Mouse (Mus musculus) mouse embryonic stem cell (cell line): ENCODE results near the gene Pigp.
"Not testable (repeated sequence)": the region's sequence is repeated elsewhere in the genome, so short reads cannot be mapped to it uniquely, and the experiment has no call there.

Experiments
- in situ Hi-C, 2 experiments: fragments of 300-500 bp; cut with MboI; formaldehyde crosslinking; loops; 1 replicate in 1 of 2; 3 replicates in 1 of 2; pipeline ENCODE4 v1.14.3; 2019 to 2020; ENCODE audit warnings: low sequenced_read_pairs in 2 of 2, low pct_unique_long_range_greater_than_20kb in 1 of 2, mixed read lengths in 1 of 2; ENCODE audit not compliant: unreplicated experiment in 1 of 2

Gene Pigp

DNA sequence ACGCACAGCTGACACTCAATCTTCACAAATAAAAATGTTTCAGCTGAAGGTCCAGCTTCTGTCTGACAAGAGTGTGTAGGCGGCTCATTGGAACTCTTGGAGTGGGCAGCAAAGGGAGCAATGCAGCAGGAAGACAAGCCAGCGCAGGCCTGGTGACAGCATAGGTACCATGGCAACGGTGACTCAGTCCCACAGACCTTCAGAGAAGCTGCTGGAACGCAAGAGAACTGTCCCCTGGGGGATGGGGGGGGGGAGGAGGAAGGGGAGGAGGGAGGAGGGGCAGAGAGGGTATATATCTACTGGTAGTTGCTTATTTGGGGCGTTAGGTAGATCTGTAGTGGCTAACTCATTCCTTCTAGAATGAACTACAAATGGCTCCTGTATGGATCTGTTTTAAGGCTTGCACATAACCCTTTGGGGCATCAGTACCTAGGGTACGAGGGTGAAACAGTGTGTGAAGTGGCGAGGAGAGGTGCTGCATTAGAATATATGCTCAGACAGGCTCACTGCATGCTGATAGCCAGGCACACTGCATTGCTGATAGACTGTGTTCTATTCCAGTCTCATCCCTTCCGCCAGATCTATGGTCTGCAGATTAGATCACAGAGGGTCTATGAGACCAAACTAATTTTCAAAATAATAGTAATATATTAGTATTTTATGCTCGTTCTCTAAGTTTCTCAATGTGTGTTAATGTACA lies 9.3 kb downstream of the Pigp start:
- in situ Hi-C loops, result no loop called here

DNA sequence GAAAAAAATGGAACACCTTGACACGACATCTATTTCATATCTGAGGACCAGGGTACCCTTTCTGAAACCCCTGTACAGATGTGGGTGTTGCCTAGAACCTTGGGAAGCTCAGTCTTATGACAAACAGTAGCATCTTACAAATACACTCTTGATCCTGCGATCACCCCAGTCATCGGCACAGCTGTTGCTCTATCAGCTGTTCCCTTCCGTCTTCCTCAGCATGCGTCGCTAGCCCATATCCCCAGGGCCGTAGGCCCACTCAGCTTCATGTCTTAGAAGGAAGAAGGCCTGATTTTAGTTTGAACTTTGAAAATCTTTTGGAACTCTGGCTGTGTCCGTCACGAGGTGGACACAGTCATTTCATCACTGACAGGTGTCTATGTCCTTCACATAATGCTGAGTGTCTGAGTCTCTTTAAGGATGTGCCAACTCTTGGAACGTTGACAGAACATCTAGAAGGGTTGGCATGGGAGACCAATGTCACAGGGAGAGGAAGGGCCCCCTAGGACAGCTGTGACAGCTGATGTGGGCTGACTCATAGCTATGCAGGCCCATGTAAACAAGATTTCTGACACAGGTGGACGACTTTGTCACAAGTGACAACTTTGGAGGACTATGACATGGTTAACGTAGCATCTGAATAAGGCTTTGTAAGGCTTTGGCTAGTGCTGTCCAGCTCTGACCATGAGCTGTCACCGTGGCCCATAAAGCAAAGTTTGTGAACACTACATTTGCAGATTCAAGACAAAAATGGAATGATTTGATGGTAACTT lies 10.9 kb downstream of the Pigp start:
- in situ Hi-C loops, result no loop called here

DNA sequence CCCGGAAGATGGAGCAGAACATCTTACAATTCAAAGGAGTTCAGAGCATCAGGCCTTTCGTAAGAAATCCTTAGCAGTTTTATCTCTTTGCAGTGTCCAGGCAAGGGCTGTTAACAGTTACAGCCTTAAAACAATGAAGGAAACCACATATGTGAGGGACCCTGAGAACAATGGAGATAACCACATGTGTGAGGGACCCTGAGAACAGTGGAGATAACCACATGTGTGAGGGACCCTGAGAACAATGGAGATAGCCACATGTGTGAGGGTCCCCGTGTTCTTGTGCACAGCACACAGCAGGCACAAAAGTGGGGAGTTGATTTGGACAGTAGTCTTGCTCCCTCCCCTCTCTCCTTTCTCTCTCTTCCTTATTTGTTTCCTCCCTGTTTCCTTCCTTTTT lies 13.6 kb downstream of the Pigp start:
- in situ Hi-C loops, result no loop called here

DNA sequence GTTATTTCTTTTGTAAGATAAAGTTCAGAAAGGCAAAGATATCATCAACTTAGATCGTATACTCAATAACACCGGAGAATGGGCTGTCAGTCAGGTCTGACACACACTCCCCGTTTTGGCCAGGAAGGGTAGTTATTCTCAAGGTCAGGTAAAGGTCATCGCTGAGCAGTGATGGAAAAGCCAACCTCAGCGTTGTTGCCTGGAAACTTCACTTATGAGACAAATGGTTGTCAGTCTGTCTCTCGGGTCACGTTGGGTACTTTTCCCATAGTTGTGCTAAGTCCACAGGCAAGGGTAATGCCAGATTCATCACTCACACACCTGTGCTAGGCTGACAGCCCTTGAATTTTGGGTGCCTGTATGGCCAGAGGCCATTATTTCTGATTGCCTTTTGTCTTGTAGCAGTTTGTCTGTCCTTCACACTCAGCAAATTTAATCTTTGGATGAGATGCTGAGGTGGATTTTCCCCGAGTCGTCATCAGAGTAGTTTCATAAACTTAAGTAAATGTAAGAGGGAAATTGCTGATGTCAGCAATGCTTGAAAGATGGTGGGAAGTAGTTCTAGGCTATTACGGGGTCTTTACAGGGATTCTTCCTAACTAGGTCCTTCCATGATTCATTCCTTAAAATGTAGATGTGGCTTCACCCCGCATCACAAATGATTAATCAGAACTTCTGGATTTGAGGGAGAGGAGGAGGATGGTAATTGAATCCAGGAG lies 14.7 kb downstream of the Pigp start:
- in situ Hi-C loops, result no loop called here

DNA sequence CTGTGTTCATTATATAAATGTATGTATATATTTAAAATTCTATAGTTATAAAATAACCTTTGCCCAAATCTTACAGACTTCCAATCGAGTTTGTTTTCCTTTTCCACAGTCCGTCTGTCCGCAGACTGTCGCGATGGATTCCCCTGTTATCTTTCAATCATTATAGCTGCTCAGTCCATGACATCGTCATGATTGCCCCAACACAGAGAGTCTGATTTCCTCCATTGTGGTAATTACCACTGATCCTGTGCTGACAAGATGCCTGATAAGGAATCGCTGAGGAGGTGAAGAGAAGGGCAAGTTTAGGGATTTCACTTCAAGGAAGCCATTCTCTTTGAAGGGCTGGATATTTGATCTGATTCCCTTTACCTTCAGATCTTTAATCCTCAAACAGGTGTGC lies 15.6 kb downstream of the Pigp start:
- in situ Hi-C loops, result no loop called here

DNA sequence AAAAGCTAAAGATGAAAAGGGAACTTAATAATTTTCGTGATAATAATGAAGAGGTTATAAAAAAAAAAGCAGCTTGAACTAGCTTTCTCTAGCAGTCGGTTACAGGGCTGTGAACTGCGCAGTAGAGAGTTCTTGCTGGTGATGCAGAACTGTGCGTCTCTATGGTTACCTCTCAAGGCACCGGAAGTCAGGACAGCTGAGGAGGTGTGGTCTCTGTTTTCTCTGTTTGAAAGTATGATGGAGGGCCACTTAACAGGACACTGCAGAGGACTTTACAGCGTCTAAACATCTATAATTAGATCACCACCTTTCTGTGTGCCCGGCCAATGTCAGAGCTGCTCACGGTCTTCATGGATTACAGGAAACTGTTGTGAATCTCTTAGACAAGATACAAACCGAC lies 17.2 kb downstream of the Pigp start:
- in situ Hi-C loops, result no loop called here

DNA sequence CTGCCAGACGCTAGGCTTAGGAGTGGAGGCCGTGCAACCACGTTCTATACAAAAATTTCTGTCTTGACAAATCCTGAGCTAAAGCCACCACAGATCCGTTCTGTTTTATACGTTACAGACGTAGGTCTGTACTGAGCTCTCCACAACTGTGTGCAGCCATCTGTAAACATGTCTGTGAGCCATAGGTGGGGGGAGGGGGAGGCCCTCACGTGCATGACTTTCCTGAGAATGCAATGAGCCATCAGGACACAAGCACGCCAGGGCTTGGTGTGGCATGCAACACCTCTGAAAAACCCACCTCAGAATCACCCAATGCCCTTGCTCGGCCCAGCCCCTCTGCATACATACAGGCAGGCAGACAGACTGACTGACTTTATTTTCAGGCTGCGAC lies 21.4 kb downstream of the Pigp start:
- in situ Hi-C loops, result no loop called here

DNA sequence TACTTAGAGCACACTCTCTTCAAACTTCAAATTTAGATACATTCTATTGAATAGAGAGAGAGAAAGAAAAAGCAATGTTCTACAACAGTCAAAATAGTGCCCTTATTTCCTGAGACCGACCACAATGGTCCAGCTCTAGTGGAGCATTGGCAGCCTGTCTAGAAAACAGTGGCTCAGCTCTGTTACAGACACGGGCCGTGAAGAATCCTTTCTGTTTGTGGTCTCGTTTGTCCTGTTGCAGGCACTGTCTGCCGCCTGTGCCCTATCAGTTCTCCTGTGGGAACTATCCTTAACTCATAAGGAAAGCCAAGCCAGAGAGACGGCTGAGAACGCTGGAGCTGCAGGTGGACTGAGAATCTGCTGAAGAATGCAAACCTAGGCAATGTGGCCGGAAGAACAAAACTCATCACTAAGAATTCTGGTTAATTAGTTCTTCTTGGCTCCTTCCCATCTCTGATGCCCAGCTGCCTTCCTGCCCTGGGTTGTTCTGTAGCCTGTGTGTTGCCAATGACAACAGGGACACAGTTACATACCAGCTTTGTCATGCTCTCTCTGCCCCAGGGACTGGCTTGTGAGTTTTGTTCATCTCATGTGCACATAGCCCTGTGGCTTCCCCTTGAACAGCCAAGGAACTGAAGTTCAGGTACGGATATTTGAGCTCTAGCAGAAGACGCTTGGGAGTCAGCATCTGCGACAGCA lies 21.9 kb downstream of the Pigp start:
- in situ Hi-C loops, result no loop called here

DNA sequence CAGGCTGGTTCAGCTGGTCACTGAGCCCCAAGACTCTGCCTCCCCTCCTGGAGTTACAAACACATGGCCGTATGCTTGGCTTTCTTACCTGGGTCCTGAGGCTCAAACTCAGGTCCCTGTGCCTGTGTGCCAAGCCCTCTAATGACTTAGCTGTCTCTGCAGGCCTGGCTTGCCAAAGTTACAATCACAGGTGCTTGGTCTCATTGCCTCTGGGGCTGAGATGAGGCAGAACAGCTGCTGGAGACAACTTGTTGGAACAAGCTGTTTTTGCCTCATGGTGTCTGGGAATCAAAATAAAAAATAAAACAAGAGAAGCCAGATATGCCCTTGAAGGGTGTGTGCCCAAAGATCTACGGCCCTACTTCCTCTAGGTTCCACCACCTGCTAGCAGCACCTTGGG lies 22.9 kb downstream of the Pigp start:
- in situ Hi-C loops, result no loop called here

DNA sequence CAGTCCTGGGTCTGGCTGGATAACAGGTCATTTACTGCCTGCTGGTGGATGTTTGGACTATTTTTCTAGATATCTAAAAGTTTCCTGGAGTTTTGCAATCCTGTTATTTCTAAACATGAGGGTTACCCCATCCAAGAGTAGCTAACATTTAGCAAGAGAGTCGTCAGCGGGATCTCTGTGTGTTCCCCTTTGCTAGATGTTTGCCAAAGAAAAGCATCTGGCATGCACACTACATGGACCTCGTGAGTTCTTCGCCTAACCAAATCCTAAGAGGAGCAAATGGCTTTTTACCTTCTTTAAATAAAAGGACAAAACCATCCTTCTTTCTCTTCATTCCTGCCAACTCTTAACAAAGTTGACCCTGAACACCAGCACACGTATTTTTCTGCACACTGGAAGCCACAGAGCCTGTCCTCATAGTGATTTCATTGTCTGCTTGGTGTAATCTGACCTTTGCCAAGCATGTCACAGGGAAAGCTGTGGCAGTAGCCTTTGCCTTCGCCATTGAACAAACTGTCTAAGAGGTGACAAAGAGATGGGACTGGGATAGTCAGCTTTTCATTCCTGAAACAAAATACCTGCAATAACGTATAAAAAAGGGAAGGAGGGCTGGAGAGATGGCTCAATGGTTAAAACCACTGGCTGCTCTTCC lies 24.4 kb downstream of the Pigp start:
- in situ Hi-C loops, result no loop called here

DNA sequence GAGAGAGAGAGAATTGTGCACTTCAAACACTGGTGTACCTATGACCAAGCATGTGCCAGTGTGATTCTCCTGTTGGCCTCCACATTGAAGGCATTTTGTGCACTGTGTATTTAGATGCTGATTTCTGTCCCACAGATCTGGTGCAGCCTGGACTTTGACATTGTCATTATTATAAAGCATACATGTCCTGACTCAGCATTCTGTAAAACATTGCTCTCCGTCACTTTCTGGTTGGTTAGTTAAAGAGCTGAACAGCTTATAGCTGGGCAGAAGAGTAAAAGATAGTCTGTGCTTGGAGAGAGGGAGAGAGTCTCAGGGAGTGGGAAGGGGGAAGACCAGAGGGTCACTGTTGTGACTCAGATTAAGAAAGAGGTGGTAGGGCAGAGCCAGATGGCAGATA lies 25.9 kb downstream of the Pigp start:
- in situ Hi-C loops, result no loop called here

DNA sequence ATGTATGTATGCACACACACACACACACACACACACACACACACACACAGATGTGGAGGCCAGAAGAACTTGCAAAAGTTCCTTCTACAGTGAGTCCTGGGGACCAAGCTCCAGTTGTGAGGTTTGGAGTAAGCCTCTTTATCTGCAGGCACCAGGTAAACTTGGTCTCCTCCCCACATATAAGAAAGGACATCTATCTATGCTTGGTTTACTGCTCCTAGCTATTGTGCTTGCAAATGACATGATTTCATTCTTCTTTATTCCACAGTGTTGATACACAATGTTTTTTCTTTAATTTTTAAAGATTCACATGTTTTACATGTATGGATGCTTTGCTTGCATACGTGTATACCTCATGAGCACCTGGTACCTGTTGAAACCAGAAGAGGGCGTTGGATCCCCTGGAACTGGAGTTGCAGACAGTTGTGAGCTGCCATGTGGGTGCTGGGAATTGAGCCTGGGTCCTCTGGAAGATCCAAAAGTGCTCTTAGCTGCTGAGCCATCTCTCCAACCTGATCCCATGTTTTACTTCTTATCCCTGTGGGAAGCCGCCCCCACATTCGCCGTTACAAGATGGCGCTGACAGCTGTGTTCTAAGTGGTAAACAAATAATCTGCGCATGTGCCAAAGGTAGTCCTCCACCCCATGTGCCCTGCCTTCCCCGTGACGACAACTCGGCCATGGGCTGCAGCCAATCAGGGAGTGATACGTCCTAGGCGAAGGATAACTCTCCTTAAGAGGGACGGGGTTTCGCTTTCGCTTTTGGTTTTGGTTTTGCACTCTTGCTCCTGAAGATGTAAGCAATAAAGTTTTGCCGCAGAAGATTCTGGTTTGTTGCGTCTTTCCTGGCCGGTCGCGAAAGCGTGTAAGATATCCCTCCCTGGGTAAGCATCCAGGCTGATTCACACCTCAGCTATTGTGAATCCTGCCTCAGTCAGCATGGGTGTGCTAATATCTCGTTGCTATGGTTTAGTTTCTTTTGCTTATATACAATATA lies 32.2 kb downstream of the Pigp start:
- in situ Hi-C loops, result not testable (repeated sequence)

DNA sequence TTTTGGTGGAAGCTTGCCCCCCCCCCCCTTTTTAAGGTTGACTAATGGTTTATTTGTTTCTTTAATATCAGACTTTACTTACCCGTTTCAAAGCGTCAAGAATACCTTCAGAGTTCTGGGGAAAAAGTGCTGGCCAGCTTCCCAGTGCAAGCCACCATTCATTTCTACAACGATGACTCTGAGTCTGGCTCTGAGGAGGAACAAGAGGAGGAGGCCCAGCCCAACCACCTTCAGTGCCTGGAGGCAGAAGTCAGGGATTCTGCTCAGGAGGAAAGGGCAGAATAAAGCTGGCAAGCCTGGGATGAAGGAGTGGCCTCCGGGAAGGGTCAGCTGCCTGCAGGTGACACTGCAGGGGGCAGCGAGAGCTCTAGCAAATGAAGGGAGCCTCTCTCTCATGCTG lies 36.0 kb downstream of the Pigp start:
- in situ Hi-C loops, result no loop called here

DNA sequence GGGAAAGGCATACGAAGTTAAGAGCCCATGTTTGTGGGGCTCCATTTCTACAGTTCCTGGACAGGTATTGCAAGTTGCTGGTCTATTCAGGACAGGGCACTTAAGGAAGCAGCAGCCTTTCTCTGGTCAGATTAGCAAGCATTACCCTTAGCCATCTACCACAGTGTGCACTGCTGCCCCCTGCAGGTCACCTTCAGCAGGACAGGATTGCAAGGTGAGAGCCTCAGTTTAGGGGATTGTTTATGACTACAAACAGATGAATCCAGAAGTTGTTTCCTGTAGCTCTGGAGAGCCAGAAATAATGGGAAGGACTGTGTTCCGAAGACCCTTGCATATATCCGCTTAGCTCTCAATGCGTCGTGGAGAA lies 39.8 kb downstream of the Pigp start:
- in situ Hi-C loops, result no loop called here

DNA sequence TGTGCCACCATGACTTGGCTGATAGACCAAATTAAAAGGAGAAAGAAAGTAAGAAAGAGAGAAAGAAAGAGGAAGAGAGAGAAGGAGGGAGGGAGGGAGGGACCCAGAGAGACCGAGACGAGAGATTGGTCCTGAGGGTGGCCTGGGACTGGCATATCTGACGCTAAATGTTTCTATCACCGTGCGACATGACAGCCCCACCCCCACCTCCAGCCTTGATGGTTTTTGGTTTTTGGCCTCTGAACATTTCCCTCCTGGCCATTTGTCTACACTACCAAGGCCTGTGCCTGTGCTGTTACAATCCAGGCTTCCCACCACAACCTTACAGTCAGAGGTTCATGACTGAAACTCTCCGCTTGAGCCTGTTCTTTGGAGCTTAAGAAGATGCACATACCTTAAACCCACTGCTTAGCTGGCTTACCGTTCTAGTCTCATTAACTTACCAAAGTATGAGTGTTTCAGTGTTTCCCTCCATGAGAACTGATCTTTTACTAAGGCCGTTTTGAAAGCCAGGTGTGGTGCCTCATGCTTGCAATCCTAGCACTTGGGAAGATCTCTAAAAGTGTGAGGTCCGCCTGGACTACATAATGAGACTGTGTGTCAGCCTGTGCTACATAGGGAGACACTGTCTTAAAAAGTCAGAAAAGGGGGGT lies 40.3 kb downstream of the Pigp start:
- in situ Hi-C loops, result no loop called here

DNA sequence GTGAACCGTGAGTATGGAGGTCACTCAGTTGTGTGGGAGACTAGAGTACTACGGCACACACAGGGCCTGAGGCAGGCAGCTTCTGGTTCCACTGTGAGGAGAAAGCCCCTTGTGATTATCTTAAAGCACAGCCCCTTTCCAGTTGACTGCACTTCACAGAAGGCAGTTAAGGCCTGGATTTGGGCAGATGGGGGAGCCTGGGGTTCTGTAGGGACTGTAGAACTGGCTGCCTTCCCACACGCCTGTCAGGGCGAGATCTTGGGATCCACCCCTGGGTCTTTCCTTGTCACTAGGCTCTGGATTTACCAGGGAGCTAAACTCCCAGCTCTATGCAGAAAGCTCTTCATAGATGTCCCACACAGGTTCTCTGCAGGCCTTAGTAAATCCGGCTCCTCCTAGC lies 41.2 kb downstream of the Pigp start:
- in situ Hi-C loops, result no loop called here
